Mouse (Mus musculus): Measurements from ENCODE around the gene Hopx. TPM values are rescaled to one million over a fixed set of nuclear protein-coding genes. Genes with fewer than 3 reads are reported as not detected.

Hopx gene
- total RNA-seq, 4 experiments from 2014 or later: 25.4 to 28.4 (median 26.1) TPM

DNA sequence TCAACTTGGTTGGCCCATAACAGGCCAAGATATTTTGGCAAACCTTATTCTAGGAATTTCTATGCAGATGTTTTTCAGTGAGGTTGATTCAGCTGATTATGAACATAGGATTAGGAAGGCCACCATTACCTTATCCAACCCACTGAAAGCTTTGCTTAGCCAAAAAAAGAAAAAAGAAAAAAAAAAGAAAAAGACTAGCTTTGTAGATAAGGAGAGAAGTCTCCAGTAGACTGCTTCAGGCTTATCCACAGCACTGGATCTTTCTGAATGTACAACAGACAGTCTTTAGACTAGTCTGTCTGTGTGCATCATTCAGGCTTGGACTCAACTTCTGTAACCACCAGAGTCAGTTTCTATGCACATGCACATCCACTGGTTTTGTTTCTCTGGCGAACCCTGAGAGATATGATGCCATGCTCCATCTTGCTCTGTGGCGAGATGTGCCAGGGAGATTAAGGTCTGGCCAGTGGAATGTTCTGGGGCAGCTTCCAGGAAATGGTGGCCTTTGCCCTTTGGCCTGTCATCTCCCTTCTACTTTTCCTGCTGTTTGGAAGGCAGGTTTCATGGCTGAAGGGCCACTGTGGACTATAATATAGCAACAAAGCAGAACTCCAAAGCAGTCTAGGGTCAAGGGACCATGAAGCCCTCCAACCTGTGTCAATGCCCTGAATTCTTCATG lies 17.7 kb upstream of the Hopx start:
- DNase-seq (ENCODE audit: low spot score in 2 of 2): no peak

DNA sequence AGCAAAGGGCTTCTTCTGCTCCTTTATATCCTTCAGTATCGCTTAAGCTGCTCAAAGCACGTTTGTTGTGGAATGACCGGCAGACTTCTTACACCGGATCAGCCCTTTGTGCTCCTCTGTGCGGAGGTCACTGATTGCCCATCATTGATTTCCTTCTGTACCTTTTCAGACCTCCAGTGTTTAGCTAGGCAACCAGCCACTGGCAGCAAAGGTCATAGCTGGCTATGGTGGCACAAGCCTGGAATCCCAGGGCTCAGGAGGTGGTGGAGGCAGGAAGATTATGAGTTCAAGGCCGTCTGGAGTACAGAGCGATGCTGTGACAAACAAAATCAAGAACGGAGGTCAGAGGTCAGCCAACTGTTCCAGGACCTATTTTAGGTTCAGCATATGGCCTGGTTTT lies 17.0 kb upstream of the Hopx start:
- no peak for DNase-seq (ENCODE audit: low spot score in 2 of 2)

DNA sequence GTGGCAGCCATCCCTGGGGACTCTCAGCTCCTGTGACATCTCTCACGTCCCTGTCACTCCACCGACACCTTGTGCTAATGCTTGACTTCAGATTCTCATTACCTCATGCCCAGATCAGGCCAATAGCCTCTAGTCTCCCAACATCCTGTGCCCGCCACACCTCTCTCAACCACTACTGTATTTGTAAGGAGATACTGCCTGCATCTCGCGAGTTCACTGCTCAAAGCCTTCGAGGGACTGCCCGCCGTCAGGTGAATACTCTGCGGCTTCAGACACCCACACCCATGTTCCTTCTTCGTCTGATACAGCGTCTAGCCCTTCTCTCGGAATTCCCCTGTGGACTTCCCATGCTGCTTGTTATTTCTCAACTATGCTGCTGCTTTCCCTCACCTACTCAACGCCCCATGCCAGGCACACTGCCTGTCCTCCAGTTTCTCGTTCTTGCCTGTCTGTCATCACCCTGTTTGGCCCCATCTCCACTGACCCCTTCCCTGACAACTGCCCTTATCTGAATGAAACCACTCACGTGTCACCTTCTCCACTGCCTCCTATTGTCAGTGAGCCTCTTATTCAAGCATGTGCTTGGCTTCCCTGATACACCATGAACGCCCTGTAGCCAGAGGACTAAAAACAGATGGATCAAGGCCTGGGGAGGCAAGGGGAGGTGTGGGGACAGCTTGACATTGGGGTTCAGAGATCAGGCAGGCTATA lies 15.5 kb upstream of the Hopx start:
- DNase-seq (ENCODE audit: low spot score in 2 of 2): no peak

DNA sequence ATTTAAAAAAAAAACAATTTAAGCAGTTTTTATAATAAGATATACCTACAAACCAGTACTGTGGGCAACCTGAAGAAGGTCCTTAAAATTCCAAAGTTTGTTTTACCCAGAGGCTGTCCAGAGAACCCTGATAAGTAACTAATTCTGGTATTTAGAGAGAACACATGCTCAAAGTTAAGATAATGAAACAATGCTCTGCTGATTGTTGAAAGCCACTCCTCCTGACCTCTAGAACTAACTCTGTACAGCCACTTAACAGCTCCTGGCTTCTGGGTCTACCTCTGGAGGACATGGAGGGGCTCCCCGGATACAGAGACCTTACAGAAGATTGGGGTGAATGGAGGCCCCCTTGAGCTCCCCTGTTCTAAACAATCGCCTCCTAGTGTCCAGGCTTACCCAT lies 15.0 kb upstream of the Hopx start:
- no peak for DNase-seq (ENCODE audit: low spot score in 2 of 2)

DNA sequence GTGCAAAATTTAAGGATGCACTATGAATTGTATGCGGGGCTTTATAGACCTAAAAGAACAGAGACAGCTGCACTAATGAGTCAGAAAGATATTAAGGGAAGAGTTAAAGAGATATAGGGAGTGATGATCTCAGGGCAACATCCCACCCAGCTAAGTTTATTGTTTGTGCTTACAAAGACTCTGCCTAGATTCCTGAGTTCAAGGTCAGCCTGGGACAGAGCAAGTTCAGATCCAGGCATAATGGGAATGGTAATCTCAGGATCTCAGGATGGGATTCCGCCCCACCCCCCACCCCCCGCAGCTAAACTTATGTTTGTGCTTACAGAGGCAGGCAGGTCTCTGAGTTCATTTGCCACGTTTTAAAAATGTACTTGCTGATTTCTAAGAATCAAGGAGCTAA lies 13.9 kb upstream of the Hopx start:
- no peak for DNase-seq (ENCODE audit: low spot score in 2 of 2)

DNA sequence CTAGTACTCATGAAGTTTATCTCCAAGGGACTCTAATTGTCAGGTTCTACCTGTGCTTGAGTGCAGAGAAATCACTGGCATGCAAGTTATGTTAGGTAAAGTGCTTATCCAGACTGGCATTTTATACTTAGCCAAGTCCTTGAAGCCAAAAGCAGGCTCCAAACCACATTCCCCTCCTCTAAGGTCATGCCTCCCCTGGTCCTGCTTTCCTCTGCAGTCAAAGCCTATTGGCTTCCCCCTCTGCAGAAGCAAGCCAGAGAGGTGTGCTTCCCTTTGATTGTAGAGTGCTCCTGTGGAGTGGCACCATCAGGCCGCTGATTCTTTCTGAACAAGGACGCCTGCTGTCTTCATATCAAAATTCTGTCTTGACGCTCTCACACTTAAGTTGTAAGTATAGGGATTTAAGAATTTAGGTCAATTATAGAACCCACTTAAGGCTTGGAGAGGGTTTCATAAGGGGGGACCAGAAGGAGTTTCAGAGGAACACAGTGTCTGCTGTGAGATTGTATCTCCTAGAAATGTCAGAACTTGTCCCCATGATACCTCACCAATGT lies 11.6 kb upstream of the Hopx start:
- no peak for DNase-seq (ENCODE audit: low spot score in 2 of 2)

DNA sequence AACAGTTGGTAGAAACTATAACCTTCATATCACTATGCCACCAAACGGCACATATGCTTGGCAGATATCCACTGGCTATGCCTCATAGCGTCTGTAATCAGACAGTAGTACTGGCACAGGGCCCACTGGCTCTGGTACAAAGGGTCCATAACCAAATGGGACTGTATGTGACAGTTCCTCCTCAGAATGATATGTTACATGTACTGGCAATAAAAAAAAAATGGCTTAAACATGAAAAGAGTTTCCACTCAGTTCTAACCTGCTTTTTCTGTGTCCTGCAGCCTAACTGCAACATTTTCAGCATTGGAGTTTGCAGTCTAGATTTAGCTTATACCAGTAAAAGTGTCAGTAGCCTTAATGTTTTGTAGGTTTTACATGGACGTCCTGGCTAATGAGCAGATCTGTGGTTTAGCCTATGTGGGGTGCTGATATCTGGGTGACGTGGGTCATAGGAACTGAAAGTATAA lies 9.9 kb upstream of the Hopx start:
- no peak for DNase-seq (ENCODE audit: low spot score in 2 of 2)

DNA sequence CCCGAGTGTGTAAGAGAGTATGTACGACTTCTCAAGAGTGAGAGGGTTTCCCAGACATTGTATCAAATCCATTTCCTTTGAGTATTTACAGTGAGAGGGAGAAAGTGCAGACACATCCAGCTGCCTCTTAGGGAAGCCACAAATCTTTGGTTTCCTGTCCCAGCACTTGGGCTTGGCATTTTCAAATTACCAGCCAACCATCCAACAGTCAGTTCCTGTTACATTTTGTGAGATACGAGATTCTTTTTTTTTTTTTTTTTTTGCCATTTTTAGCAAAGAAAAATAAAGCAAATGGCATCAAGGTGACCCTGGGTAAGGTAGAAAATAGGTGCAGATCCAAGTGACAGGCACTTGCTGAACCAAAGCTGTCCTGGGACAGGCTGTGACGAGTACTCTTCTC lies 9.2 kb upstream of the Hopx start:
- no peak for DNase-seq (ENCODE audit: low spot score in 2 of 2)

DNA sequence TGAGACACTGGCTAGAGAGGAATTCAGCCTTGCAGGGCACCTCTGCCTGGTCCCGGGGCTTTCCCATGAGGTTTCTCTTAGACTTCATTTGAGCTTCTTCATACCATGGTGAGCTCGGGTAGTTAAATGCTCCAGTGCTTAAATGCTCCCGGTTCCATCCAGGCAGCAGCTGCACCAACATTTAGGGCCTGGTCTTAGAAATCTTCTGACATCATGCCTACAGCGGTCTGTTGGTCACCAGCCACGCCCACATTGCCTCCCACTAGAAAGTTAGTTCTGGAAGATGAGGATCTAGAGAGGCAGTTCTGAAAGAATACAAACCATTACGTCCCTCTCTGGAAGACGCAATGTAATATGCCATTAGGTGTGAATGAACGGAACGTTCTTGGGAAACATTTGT lies 8.7 kb upstream of the Hopx start:
- DNase-seq (ENCODE audit: low spot score in 2 of 2): no peak

DNA sequence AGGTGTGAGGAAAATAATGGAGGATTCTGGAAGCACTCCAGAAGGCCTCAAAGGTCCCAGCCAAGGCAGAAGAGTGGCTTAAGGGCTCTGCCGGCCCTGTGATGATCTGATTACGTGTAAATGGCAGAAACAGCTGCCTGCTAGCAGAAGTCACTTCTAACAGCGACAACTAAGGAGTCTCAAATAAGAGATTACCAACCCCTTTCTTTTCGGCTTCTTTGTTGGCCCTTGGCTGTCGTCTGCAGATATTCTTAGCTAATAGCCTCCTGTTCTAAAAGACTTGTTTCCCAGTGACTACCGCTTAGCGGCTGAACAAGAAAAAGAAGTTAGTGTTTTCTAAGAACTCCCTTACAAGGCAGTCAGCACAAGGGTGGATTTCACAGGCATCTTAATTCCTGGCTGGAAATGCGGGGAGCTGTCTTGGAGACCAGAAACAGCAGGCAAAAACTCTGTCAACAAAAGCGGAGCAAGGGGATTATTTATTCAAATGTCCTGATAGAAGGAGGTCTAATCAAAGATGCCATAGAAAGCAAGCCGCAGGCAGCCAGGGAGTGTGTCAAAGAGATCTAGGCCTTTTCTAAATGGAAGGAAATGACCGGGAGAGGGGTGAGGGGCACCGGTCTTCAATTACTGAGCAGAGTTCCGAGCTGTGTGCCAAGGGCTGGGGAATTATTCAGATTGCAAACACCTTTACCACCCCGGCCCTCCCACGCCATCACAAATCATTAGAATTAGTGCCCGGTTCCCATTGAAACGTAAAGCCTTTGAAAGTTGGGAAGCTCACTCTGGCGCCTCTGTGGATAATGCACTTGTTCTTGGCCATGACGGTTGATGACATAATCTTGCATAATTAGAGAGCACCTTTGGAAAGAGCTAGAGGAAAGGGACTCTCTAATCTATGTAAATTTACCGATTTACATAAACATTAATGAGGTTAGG lies 7.6 kb upstream of the Hopx start:
- peak in 1 of 2 experiments; percentile 44 for DNase-seq (ENCODE audit: low spot score in 2 of 2)

DNA sequence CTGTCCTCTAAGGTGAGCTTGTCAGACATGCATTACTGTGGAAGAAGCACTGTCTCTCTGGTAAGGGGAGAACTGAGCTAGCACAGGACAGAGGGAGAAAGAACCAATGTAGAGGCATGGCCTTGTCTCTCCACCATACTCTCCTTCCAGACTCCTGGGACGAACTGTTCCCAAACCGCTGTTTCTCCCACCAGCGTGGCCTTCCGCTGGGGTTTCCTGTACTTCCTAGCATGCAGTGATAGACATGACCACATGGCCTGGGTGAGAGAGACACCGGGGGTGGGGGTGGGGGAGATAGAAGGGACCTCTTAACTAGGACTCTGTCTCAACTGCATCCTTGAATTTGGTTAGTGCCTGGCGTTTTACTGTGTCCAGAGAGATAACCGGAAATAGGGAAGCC lies 5.8 kb upstream of the Hopx start:
- no peak for DNase-seq (ENCODE audit: low spot score in 2 of 2)

DNA sequence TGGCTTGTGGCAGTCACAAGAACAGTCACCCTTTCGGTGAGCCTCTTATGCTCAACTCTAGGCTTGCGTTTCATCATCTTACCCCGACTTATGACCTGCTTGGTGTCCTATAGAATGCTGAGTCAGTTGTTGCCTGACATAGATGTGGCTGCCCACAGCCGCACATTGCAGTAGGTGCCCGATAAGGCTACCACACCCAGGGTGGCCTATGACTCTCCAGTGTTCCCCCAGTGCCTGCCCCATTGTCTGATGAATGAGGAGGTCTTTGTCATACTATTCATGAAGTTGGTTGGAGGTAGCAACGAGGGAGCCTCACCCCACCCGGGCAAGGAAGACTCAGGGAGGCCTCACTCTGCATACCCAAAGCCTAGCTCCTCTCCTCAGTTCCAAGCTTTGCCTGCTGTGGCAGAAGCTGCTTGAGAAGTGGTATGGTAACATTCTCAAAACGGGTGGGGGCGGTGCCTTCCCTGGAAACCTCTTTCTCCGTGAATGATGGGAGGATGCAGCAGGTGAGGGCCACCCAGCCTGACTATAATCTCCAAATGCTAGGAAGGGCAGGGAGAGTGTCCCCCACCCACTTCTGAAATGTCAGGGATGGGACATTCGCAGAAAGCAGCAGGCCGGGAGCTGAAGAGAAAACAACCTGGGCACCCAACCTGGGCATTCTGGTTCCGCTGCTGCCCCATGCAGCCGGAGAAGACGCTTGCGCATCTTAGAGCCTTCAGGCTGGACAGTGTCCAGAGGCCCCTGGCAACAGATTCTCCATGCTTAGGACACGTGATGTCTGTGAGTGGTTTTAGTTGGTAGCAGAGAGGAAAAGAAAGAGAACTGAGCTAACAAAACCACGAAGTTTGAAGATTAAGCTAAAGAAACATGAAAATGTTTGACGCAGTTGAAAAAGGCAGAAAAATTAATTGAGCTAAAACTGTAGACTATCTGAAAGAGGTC lies 4.8 kb upstream of the Hopx start:
- no peak for DNase-seq (ENCODE audit: low spot score in 2 of 2)

DNA sequence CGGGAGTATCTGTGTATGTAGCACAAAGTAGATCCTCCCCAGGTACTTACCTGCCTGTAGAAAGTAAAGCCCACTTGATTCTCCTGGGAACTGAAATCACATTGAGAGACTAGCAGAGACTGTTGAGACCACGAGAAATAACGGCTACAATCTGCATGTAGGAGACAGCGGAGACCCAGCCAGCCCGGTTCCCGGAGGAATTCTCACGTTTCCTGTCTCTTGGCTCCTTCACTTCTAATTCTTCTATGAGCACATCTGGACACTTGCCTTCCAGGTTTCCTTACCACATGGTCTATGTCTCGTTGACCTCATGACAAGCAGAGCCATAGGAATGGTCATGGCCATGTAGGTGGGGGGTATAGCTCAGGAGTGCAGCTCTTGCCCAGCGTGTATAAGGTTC lies 811 bp upstream of the Hopx start:
- DNase-seq (ENCODE audit: low spot score in 2 of 2): no peak

DNA sequence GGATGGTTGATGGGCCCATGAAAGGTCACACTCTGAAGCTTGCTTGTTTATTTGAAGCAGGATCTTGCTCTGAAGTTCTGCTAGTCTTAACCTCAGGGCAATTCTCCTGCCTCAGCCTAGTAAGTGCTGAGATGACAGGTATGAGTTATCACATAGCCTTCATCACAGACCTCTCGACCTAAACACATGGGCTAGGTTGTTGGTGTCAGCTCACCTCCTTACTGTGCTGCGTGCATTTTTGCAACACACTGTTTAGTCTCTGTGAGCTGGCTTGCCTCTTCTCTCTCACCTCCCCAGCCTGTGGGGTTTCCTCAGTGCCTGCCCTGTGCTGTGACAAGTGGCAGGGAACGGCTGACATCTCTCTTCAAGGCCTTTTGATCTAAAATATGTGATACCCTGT lies 1.1 kb downstream of the Hopx start:
- DNase-seq (ENCODE audit: low spot score in 2 of 2): no peak

DNA sequence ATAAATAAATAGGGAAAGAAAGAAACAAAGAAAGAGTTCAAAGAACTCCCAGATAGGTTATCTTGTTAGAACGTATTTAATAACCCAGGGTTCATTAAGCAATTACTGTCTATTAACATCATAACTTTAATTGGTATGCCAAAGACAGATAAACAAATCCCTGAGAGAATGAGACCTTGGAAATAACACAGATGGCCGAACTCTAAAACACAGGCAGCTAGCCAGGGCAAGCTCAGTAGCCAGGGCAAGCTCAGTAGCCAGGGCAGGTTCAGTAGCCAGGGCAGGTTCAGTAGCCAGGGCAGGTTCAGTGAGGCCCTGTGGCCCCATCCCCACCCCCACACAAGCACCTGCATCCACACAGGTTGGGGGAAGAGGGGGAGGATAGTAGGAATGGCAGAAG lies 2.9 kb downstream of the Hopx start:
- no peak for DNase-seq (ENCODE audit: low spot score in 2 of 2)

DNA sequence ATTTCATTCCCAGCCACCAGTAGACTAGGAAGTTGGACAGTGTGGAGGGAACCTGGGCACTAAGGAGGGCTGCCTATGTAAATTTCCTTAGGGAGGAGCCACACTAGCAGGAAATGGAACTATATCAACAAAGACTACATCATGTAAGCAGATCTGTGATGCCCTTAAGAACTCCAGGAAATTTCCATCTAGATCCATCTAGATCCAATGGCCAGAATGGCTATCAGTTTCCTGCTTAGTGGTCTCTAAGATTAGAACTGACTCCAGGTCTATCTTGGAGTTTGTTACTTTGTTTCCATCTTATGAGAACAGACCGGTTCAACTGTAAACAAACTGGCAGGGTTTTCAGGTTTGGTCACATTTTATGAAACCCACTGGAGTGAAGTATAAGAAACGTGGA lies 5.1 kb downstream of the Hopx start:
- no peak for DNase-seq (ENCODE audit: low spot score in 2 of 2)

DNA sequence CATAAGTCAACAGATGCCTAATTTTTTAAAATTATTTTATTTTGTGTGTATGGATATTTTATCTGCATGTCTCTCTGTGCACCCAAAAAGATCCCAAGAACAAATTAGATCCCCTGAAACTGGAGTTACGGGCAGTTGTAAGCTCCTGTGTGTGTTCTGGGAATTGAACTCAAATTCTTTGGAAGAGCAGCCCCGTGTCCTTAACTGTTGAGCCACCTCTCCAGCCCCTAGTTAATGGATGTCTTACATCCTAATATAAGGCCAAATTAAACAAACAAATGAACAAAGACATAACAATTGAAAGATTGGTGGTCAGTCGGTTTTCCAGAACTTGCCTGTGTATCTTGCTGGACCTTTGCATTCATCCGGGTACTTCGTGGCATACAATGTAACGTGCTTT lies 6.1 kb downstream of the Hopx start:
- no peak for DNase-seq (ENCODE audit: low spot score in 2 of 2)

DNA sequence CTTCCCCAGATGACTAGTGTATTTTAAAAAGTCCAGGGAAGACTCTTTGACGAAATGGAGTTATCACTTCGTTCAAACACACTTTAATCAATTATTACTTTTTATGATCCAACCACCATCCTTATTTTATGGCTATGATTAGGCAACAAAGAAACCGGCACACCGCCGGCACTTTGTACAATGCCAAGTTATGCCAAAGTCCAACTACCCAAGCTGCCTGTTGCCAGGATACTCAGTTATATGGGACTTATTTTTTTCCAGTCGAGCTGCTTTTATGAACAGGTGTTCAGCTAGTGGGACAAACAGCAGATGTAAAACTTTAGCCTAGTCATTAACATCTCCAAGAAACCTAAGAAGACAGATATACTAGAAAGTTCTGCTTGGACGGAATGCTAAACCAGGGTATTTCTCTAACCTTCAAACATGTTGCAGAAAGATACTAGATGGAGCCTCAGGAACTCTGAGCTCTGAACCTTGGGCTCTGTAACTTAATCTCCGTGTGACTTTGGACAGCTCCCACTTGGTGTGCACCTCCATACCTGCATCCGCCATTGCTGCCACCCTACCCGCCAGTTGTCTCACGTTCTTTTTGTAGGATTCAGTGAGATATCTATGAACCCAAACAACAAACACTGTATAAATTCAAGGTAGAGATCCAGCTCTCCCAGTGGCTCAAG lies 7.6 kb downstream of the Hopx start:
- no peak for DNase-seq (ENCODE audit: low spot score in 2 of 2)

DNA sequence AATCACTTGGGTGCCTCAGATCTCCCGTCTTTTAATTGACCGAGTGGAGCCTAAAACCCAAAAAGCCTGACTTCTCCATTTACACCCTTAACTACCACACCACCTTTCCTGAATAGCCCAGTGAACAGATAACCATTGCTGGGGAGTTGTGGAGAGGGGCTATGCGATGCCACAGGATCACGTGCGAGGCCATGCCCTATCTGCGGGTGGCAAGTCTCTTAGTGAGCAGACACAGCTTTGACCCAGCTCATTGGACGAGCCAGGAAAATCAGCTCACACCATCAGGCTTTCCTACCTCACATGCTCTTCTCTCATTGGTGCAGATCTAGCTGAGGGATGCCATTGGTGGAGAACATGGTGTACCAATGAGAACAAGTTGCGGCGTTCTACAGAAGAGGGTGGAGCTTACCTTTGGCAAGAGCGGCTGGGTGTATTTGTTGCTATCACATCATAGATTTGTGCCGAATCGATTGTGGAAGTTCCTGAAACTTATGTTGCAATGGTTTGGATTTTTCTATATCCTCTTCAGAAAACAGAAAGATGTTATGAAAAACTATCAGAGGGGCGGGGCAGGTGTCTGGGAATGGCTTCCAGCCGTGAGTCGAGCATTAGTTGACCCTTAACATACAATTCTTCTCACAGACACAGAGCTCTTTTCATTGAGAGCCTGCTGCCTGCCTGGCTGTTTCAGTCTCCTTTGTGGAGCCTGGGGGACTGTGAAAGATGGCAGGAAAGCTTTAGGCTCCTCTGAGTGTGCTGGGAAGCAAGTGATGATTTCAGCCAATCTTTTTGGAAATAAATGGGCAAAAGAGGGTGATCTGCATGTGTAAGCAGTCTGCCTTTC lies 12.2 kb downstream of the Hopx start:
- no peak for DNase-seq (ENCODE audit: low spot score in 2 of 2)

Measured in left cerebral cortex, adult 8-10 months (tissue).